Mouse (Mus musculus) lung, postnatal 0 days (tissue): Measurements from ENCODE around the gene Ncam1. TPM values are rescaled to one million over a fixed set of nuclear protein-coding genes. Genes with fewer than 3 reads are reported as not detected.

Experiments used
- ATAC-seq: fragments of 200-750 bp; cut with Nextera tagmentation; 2 replicates; pipeline ENCODE4 v1.8.0; 2017; ENCODE audit warnings: moderate library complexity
- DNase-seq: peaks from one replicate; pipeline ENCODE4 v3.0.0-alpha.2; 2016; ENCODE audit warnings: low spot score
- H3K27ac ChIP-seq: fragments of 300-500 bp; sonication (generic); 2 replicates; pipeline ENCODE4 v1.5.1; 2014; ENCODE audit warnings: antibody characterized with exemption, mild to moderate bottlenecking, low read length, mixed read lengths
- H3K27me3 ChIP-seq: fragments of 300-500 bp; sonication (generic); replicated peaks from 2 replicates; pipeline ENCODE4 v1.6.1; 2014; ENCODE audit warnings: low read length, mixed read lengths; ENCODE audit not compliant: insufficient read depth
- H3K36me3 ChIP-seq: fragments of 300-500 bp; sonication (generic); 2 replicates; pipeline ENCODE4 v1.6.1; 2014; ENCODE audit warnings: low read length, mixed read lengths; ENCODE audit not compliant: insufficient read depth
- H3K4me1 ChIP-seq: fragments of 300-500 bp; sonication (generic); 2 replicates; pipeline ENCODE4 v1.6.1; 2014; ENCODE audit warnings: antibody characterized with exemption, low read depth, low read length, mixed read lengths; ENCODE audit not compliant: insufficient read depth
- H3K4me2 ChIP-seq: fragments of 300-500 bp; sonication (generic); replicated peaks from 2 replicates; pipeline ENCODE4 v1.6.1; 2014; ENCODE audit warnings: low read depth, mild to moderate bottlenecking, low read length, moderate library complexity, mixed read lengths
- H3K4me3 ChIP-seq: fragments of 300-500 bp; sonication (generic); 2 replicates; pipeline ENCODE4 v1.5.1; 2014; ENCODE audit warnings: low read depth, low read length
- H3K9ac ChIP-seq: fragments of 300-500 bp; sonication (generic); replicated peaks from 2 replicates; pipeline ENCODE4 v1.6.1; 2014; ENCODE audit warnings: low read depth, mild to moderate bottlenecking
- H3K9me3 ChIP-seq: fragments of 300-500 bp; sonication (generic); 2 replicates; pipeline ENCODE4 v1.6.1; 2016; ENCODE audit warnings: low read length, mixed read lengths
- CTCF ChIP-seq: IDR thresholded peaks from 2 replicates; pipeline ENCODE4 v1.5.1; 2016; ENCODE audit warnings: antibody characterized with exemption, mild to moderate bottlenecking
- EP300 ChIP-seq: IDR thresholded peaks from 2 replicates; pipeline ENCODE4 v1.6.1; 2016; ENCODE audit warnings: antibody characterized with exemption, mild to moderate bottlenecking, control low read depth
- WGBS: fragments of 180-500 bp; shearing (Covaris S2); extraction: QIAGEN DNeasy Blood & Tissue Kit; methylation state at CpG from one replicate; pipeline ENCODE4 v1.1.7; 2014; 5-methylcytosine and 5-hydroxymethylcytosine counted together
- polyA plus RNA-seq: library from polyadenylated mRNA; unstranded; fragments of >200 nt; fragmentation: Nextera tagmentation; extraction: Ambion mirVana; gene quantifications from 2 replicates; pipeline ENCODE4 v1.2.1, GENCODE M21; 2015

Gene Ncam1
- polyA plus RNA-seq, 1 experiment from 2014 or later: 2.4 TPM

DNA sequence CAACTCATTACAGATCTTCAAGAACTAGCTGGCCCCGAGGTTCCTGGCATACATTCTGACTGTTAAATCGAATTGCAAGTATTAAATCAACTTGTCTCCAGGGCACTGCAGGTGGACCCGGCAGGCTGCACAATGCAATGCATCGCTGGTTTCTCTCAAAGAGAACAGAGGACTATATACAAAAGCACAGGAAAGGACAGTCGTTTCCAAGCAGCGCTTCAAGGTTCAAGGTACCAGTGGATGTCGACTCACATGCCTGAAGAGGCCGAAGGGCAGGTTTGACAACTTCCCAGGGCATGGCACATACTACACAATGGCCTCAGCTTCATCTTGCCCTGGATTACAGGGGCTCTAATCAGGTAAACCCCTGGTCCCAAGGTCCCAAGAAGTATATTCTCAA, 158.6 kb downstream of the Ncam1 start:
- no peaks in the 10 kb centered on the region for H3K4me1 ChIP-seq
- no peaks in the 10 kb centered on the region for H3K36me3 ChIP-seq
- ATAC-seq (no peak), DNase-seq (no peak)
- H3K9ac ChIP-seq: no peak overlapping the region
- WGBS: 69% methylated on average over 8 of the region's 8 CpGs
- H3K4me3 ChIP-seq: no peak overlapping the region
- H3K27ac ChIP-seq: no peak overlapping the region
- no peak overlapping the region for H3K4me2 ChIP-seq
- H3K9me3 ChIP-seq: no peaks in the 10 kb centered on the region
- no peaks in the 10 kb centered on the region for H3K27me3 ChIP-seq
- TF ChIP-seq CTCF: no peak

DNA sequence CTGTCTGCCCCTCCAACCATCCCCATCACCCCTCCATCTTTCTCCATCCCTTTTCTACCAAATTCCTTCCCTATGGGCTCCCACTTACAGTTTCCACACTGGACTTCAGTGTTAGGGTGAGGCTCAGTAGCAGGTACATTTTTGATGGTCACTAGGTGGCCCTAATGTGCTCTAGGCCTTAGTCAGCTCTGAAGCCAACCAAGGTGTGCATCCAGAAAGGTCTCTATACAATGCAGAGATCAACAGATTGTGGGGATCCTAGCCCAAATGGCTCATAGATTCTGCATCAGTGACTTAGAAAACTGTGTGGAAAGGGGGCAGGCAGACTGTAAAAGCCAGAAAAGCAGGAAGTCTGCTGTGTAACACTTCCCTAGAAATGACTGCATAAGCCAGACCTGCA, 160.8 kb downstream of the Ncam1 start:
- TF ChIP-seq CTCF: no peak
- no peak for TF ChIP-seq EP300
- ATAC-seq (no peak), DNase-seq (no peak)
- H3K4me1 ChIP-seq: no peaks in the 10 kb centered on the region
- no peaks in the 10 kb centered on the region for H3K27me3 ChIP-seq
- no peak overlapping the region for H3K27ac ChIP-seq
- H3K9ac ChIP-seq: no peak overlapping the region
- no peaks in the 10 kb centered on the region for H3K9me3 ChIP-seq
- no peak overlapping the region for H3K4me2 ChIP-seq
- H3K4me3 ChIP-seq: no peak overlapping the region
- H3K36me3 ChIP-seq: no peaks in the 10 kb centered on the region

DNA sequence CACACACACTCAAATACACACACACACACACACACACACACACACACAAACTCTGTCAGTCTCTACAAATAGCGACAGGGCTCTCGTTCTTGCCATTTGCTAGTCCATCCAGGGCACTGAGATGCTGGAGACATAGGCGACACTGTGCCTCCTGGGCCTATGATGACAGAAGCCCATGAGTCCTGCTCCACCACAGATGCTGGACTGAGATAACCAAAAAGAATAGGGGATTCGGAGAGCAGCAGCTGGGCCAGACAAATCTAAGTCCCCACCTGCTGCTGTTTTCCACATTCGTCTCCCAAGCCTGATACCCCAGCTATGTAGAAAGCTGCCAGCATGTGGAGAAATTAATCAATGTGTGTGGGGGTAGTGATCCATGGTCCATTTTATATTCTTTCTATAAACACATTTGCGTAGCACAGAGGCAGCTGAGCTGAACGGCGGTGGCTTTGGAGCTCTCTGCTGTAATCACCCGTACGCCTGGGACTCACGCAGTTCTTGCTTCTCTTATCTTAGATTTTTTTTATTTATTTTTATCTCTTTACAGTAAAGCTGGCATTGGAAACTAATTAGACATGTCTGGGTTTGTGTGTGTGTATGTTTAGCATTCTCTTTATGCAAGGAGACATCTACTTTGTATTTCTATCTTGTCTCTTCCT, 162.9 kb downstream of the Ncam1 start:
- no peak overlapping the region for H3K4me2 ChIP-seq
- ATAC-seq (no peak), DNase-seq (no peak)
- 64% methylated on average over 11 of the region's 11 CpGs for WGBS
- no peaks in the 10 kb centered on the region for H3K27me3 ChIP-seq
- H3K9ac ChIP-seq: no peak overlapping the region
- H3K27ac ChIP-seq: no peak overlapping the region
- no peaks in the 10 kb centered on the region for H3K9me3 ChIP-seq
- no peaks in the 10 kb centered on the region for H3K4me1 ChIP-seq
- no peaks in the 10 kb centered on the region for H3K36me3 ChIP-seq
- H3K4me3 ChIP-seq: no peak overlapping the region
- TF ChIP-seq EP300 (no peak), CTCF (no peak)

- no peaks in the 10 kb centered on the region for H3K4me1 ChIP-seq
- 73% methylated on average over 2 of the region's 2 CpGs for WGBS
- no peak overlapping the region for H3K9ac ChIP-seq
- H3K9me3 ChIP-seq: no peaks in the 10 kb centered on the region
- H3K36me3 ChIP-seq: no peaks in the 10 kb centered on the region
- no peaks in the 10 kb centered on the region for H3K27me3 ChIP-seq
- DNase-seq: no peak
- no peak overlapping the region for H3K4me3 ChIP-seq
- no peak overlapping the region for H3K4me2 ChIP-seq
- no peak for TF ChIP-seq EP300
- no peak for TF ChIP-seq CTCF
- no peak for ATAC-seq
- no peak overlapping the region for H3K27ac ChIP-seq
These were observed 166.1 kb downstream of the Ncam1 start for GRCm38 (mm10) chr9:49632591-49632990.

GRCm38 (mm10) chr9:49630336-49630735, 168.4 kb downstream of the Ncam1 start:
- H3K4me2 ChIP-seq: no peak overlapping the region
- DNase-seq: no peak
- no peaks in the 10 kb centered on the region for H3K9me3 ChIP-seq
- WGBS: 70% methylated on average over 2 of the region's 2 CpGs
- H3K27me3 ChIP-seq: no peaks in the 10 kb centered on the region
- H3K4me1 ChIP-seq: no peaks in the 10 kb centered on the region
- TF ChIP-seq CTCF: no peak
- H3K36me3 ChIP-seq: no peaks in the 10 kb centered on the region
- H3K9ac ChIP-seq: no peak overlapping the region
- ATAC-seq: no peak
- H3K4me3 ChIP-seq: no peak overlapping the region
- H3K27ac ChIP-seq: no peak overlapping the region

DNA sequence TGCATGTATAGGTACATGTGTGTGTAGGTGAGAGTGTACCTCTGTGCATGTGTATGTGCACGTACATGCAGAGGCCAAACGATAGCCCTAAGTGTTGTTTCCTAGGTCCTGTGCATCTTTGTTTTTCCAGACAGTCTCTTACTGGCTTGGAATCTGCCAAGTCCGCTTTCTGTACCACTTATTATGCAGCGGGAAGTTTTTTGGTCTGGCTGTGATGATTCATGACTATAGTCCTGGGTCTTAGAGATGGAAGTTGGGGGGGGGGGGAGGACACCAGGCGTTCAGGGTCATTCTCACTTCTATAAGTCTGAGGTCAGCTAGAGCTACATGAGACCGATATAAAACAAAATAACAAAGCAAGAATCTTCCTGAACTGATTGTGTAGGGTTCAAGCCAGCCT, 173.8 kb downstream of the Ncam1 start:
- H3K9ac ChIP-seq: no peak overlapping the region
- no peaks in the 10 kb centered on the region for H3K27me3 ChIP-seq
- H3K4me2 ChIP-seq: no peak overlapping the region
- no peaks in the 10 kb centered on the region for H3K9me3 ChIP-seq
- no peak overlapping the region for H3K27ac ChIP-seq
- ATAC-seq: no peak
- TF ChIP-seq CTCF: no peak
- no peak for TF ChIP-seq EP300
- H3K36me3 ChIP-seq: no peaks in the 10 kb centered on the region
- DNase-seq: no peak
- 85% methylated on average over 6 of the region's 6 CpGs for WGBS
- no peak overlapping the region for H3K4me3 ChIP-seq
- no peaks in the 10 kb centered on the region for H3K4me1 ChIP-seq
